Mouse (Mus musculus): ENCODE measurements around the gene Itprid1. TPM values are rescaled to one million over a fixed set of nuclear protein-coding genes. Genes with fewer than 3 reads are reported as not detected.

The Itprid1 gene
- polyA plus RNA-seq, 1 experiment from 2014 or later = 0.31 TPM

DNA sequence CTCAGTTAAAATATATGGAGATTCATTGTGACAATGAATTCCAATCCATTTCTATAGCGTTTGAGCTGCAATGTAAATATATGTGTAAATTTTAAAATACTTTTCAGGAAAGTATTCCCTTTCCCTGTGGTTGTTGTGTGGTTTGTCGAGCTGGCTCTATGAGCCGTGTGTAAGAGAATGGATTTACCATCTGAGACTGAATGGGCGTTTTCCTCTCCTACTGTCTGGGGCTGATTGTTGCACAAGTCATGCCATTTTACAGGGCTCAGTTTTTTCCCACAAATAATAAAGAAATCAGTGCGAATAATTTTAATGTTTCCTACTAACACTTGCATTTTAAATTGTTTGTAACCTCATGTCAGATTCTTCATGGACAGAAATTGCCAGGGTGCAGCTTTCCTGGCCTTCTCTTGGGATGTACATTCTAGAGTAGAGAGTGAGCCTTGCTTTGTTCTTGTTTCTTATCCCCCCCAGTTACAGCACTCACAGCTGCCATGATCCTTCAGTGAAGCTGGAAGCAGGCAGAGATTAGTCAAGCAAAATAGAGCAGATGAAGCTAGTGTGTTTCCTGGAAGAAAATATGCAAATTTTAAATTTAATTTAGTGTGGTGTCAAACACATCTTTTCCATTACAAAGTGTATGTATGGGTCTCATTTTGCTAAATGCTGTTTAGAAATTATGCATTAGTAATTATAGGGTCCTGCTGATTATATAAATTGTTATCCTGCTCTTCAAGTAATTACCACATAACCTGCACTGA lies 65.1 kb downstream of the Itprid1 start:
- H3K9me3 ChIP-seq = no peaks in the 10 kb centered on the region
- H3K27ac ChIP-seq = no peak overlapping the region
- no peaks in the 10 kb centered on the region for H3K36me3 ChIP-seq
- H3K9ac ChIP-seq = no peak overlapping the region
- 75% methylated on average over 5 of the region's 5 CpGs for WGBS
- no peaks in the 10 kb centered on the region for H3K4me1 ChIP-seq
- H3K4me3 ChIP-seq = no peak overlapping the region
- no peak for ATAC-seq (ENCODE audit: insufficient number of reproducible peaks, insufficient read depth, low FRiP score, low TSS enrichment, low read depth)
- no peak overlapping the region for H3K4me2 ChIP-seq
- H3K27me3 ChIP-seq = no peaks in the 10 kb centered on the region

DNA sequence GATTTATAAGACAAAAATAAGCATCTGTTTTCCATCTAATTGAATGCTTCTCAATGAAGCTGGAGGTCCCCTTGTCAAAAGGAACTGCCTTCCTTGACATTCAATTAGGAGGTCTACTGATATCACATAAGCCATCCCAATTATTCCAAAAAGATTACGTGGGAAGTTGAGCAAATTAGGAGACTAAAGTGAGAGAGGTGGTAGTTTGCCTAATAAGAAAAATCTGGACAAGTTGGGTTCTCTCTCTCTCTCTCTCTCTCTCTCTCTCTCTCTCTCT lies 65.6 kb downstream of the Itprid1 start:
- H3K36me3 ChIP-seq = no peaks in the 10 kb centered on the region
- no peak overlapping the region for H3K4me3 ChIP-seq
- H3K4me2 ChIP-seq = no peak overlapping the region
- 40% methylated on average over 1 of the region's 1 CpGs for WGBS
- no peak overlapping the region for H3K9ac ChIP-seq
- H3K27ac ChIP-seq = no peak overlapping the region
- no peak for ATAC-seq (ENCODE audit: insufficient number of reproducible peaks, insufficient read depth, low FRiP score, low TSS enrichment, low read depth)
- H3K4me1 ChIP-seq = no peaks in the 10 kb centered on the region
- no peaks in the 10 kb centered on the region for H3K27me3 ChIP-seq
- no peaks in the 10 kb centered on the region for H3K9me3 ChIP-seq

DNA sequence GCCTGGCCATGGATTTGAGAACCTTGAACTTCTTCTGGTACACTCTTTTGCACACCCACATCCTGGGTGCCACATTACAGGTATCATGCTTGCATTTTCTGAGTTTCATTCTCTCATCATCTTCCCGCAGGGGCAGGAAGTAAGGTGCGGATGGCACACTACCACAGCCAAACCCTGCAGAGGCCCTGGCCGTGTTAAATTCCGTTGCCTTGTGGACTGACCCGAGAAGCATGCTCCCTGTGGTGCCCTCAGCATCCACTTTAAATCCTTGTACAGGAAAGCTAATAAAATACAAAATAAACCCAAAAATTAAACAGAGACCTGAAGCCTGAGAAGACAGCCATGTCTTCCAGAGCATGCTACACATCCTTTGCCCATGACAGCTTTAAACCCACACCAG lies 82.5 kb downstream of the Itprid1 start:
- Histone ChIP-seq H3K4me2 (no peak overlapping the region), H3K4me1 (no peaks in the 10 kb centered on the region), H3K27ac (no peak overlapping the region), H3K4me3 (no peak overlapping the region), H3K36me3 (no peaks in the 10 kb centered on the region), H3K9me3 (no peaks in the 10 kb centered on the region), H3K9ac (no peak overlapping the region), H3K27me3 (no peaks in the 10 kb centered on the region)
- ATAC-seq (ENCODE audit: insufficient number of reproducible peaks, insufficient read depth, low FRiP score, low TSS enrichment, low read depth) = no peak
- whole genome bisulfite sequencing = 88% methylated on average over 5 of the region's 5 CpGs

GRCm38 (mm10) chr6:55920282-55920720 lies 83.6 kb downstream of the Itprid1 start:
- H3K9me3 ChIP-seq = no peaks in the 10 kb centered on the region
- H3K9ac ChIP-seq = no peak overlapping the region
- no peak overlapping the region for H3K4me3 ChIP-seq
- H3K27me3 ChIP-seq = no peaks in the 10 kb centered on the region
- 72% methylated on average over 3 of the region's 3 CpGs for WGBS
- no peak overlapping the region for H3K27ac ChIP-seq
- H3K4me2 ChIP-seq = no peak overlapping the region
- H3K36me3 ChIP-seq = no peaks in the 10 kb centered on the region
- H3K4me1 ChIP-seq = no peaks in the 10 kb centered on the region
- no peak for ATAC-seq (ENCODE audit: insufficient number of reproducible peaks, insufficient read depth, low FRiP score, low TSS enrichment, low read depth)

GRCm38 (mm10) chr6:55920866-55921630 lies 84.4 kb downstream of the Itprid1 start:
- Histone ChIP-seq H3K36me3 (no peaks in the 10 kb centered on the region), H3K27me3 (no peaks in the 10 kb centered on the region), H3K9ac (no peak overlapping the region), H3K4me1 (no peaks in the 10 kb centered on the region), H3K4me3 (no peak overlapping the region), H3K4me2 (no peak overlapping the region), H3K9me3 (no peaks in the 10 kb centered on the region), H3K27ac (no peak overlapping the region)
- WGBS = 81% methylated on average over 4 of the region's 4 CpGs
- ATAC-seq (ENCODE audit: insufficient number of reproducible peaks, insufficient read depth, low FRiP score, low TSS enrichment, low read depth) = no peak

DNA sequence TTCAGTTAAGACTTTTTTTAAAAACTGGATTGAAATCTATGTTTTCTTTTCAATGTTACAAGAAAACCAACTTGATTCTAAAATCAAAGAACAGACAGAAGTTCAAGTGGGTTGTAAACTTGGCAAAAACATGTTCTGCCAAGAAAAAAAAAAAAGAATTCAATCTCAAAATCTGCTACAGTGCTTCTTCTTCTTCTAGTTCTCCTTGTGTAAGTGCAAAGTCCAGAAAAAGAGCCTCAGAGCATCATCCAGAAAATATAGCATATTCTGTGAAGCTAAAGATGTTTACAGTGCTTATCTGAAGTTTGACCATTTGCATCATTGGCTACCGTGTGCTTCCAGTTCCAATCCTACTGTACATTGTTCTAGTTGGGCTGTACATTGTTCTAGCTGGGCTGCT lies 108.0 kb downstream of the Itprid1 start:
- H3K36me3 ChIP-seq = no peaks in the 10 kb centered on the region
- no peak overlapping the region for H3K4me3 ChIP-seq
- ATAC-seq (ENCODE audit: insufficient number of reproducible peaks, insufficient read depth, low FRiP score, low TSS enrichment, low read depth) = no peak
- H3K27me3 ChIP-seq = no peaks in the 10 kb centered on the region
- H3K27ac ChIP-seq = no peak overlapping the region
- no peaks in the 10 kb centered on the region for H3K4me1 ChIP-seq
- H3K9me3 ChIP-seq = no peaks in the 10 kb centered on the region
- WGBS = 90% methylated on average over 1 of the region's 1 CpGs
- no peak overlapping the region for H3K9ac ChIP-seq
- H3K4me2 ChIP-seq = no peak overlapping the region

DNA sequence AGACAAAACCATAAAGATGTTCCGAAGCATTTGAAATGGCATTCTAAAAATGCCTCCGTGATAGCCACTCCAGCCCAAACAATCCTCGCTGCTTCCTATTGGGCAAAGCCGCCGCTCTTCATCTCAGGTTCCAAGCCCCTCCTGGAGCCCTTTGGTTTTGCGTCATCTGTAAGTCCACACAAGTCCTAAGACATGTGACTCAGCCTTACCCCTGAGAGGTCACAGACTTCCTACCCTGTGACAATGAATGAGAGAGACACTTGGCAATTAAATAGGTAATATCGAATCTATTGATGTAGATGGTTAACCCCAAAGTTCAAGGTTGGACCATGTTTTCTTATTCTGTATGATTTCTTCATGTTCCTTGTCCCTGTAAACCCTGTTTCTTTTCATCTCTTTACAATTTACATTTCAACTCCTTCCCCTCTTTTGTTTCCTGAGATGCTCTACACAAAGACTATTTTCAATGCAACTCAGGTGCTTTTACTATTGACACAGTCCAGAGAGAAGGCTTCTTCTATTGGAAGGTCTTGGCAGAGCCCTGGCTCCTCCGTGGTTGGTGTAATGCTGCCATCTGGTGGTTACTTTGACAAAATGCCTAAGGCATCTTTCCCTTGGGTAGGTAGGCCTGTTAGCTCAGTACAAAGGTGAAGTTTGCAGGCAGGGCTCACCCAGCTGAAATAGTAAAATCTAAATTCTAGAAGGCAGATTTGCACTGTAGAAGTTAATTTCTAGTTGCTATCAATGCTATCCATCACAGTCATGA lies 113.8 kb downstream of the Itprid1 start:
- Histone ChIP-seq H3K9ac (no peak overlapping the region), H3K36me3 (no peaks in the 10 kb centered on the region), H3K4me1 (no peaks in the 10 kb centered on the region), H3K27ac (no peak overlapping the region), H3K9me3 (no peaks in the 10 kb centered on the region), H3K4me2 (no peak overlapping the region), H3K4me3 (no peak overlapping the region), H3K27me3 (no peaks in the 10 kb centered on the region)
- 73% methylated on average over 8 of the region's 8 CpGs for WGBS
- ATAC-seq (ENCODE audit: insufficient number of reproducible peaks, insufficient read depth, low FRiP score, low TSS enrichment, low read depth) = no peak

- Histone ChIP-seq H3K4me1 (no peaks in the 10 kb centered on the region), H3K27ac (no peak overlapping the region), H3K27me3 (no peaks in the 10 kb centered on the region), H3K36me3 (no peaks in the 10 kb centered on the region), H3K4me2 (no peak overlapping the region), H3K9ac (no peak overlapping the region), H3K4me3 (no peak overlapping the region), H3K9me3 (no peaks in the 10 kb centered on the region)
- no peak for ATAC-seq (ENCODE audit: insufficient number of reproducible peaks, insufficient read depth, low FRiP score, low TSS enrichment, low read depth)
Measured at GRCm38 (mm10) chr6:55972998-55973397, 136.3 kb downstream of the Itprid1 start.

- Histone ChIP-seq H3K27ac (no peak overlapping the region), H3K4me3 (no peak overlapping the region), H3K9me3 (no peaks in the 10 kb centered on the region), H3K36me3 (no peaks in the 10 kb centered on the region), H3K4me1 (no peaks in the 10 kb centered on the region), H3K4me2 (no peak overlapping the region), H3K9ac (no peak overlapping the region), H3K27me3 (no peaks in the 10 kb centered on the region)
- WGBS = 70% methylated on average over 2 of the region's 2 CpGs
- ATAC-seq (ENCODE audit: insufficient number of reproducible peaks, insufficient read depth, low FRiP score, low TSS enrichment, low read depth) = no peak
Measured at GRCm38 (mm10) chr6:55979766-55980165, 143.1 kb downstream of the Itprid1 start.

DNA sequence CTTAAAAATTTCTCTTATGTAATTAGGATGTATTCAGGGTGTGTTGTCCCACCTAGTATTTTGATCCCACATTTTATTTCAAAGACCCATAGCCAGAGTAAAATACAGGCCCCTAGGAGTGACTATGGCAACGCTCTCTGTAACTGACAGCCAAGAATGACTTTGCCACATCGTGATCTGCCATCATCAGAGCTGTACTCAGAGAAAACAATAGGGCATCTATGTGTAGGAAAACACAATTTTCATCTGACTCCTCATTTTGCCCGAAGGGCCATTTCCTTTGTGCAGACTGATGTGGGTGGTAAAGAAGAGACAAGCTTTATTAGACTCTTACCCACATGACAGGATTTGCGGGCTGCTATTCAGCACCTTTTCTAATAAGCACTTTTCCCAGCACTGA lies 172.0 kb downstream of the Itprid1 start:
- WGBS = 49% methylated on average over 4 of the region's 4 CpGs
- no peak overlapping the region for H3K4me2 ChIP-seq
- H3K9me3 ChIP-seq = no peaks in the 10 kb centered on the region
- no peaks in the 10 kb centered on the region for H3K36me3 ChIP-seq
- no peaks in the 10 kb centered on the region for H3K27me3 ChIP-seq
- no peaks in the 10 kb centered on the region for H3K4me1 ChIP-seq
- no peak for ATAC-seq (ENCODE audit: insufficient number of reproducible peaks, insufficient read depth, low FRiP score, low TSS enrichment, low read depth)
- no peak overlapping the region for H3K4me3 ChIP-seq
- no peak overlapping the region for H3K27ac ChIP-seq
- H3K9ac ChIP-seq = no peak overlapping the region

DNA sequence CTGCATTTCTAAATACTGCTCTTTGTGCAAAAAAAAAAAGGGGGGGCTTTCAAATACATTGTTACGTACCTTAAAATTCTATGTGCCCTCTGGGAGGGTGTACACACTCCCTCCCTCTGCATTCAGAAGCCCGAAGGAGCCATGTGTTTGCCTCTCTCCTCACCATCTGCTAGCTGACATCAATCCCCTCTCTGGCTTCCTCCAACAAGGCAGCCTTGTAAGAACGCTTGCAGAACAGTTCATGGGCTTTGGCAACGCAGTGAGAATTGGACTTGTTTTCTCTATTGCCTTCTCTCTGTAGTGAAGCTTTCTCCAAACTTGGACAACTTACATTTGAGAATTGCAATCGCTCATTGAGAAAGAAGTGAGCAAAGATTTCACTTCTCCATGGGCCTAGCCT lies 175.7 kb downstream of the Itprid1 start:
- H3K27me3 ChIP-seq = no peaks in the 10 kb centered on the region
- no peak for ATAC-seq (ENCODE audit: insufficient number of reproducible peaks, insufficient read depth, low FRiP score, low TSS enrichment, low read depth)
- H3K27ac ChIP-seq = no peak overlapping the region
- H3K9ac ChIP-seq = no peak overlapping the region
- H3K4me3 ChIP-seq = no peak overlapping the region
- WGBS = 71% methylated on average over 5 of the region's 5 CpGs
- no peak overlapping the region for H3K4me2 ChIP-seq
- no peaks in the 10 kb centered on the region for H3K36me3 ChIP-seq
- H3K9me3 ChIP-seq = no peaks in the 10 kb centered on the region
- no peaks in the 10 kb centered on the region for H3K4me1 ChIP-seq

Data from embryonic facial prominence, embryonic 13.5 days (tissue).